Mouse (Mus musculus): Measurements from ENCODE around the gene Olfr560.

Olfr560 gene

GRCm38 (mm10) chr7:102759266-102759665 lies at the start of gene Olfr560, which contains the start of gene Olfr78:
Gene Olfr560 (minus strand): TSS chr7:102759366.
Gene Olfr78 (minus strand): TSS chr7:102759471.
- no peak for DNase-seq

- DNase-seq: no peak
These were observed 44.0 kb upstream of the Olfr560 start, which contains the start of gene Olfr564 for GRCm38 (mm10) chr7:102803180-102803579. Gene Olfr564 (plus strand): TSS chr7:102803480.

- no peak for DNase-seq
These were observed 11.8 kb upstream of the Olfr560 start, which contains the start of gene Olfr561 for GRCm38 (mm10) chr7:102770921-102771320. Gene Olfr561 (plus strand): TSS chr7:102771221.

- peak; percentile 3 for DNase-seq
These were observed 7.1 kb downstream of the Olfr560 start for GRCm38 (mm10) chr7:102752086-102752485.

GRCm38 (mm10) chr7:102737705-102738104 lies 21.5 kb downstream of the Olfr560 start:
- no peak for DNase-seq

GRCm38 (mm10) chr7:102733793-102734192 lies 25.4 kb downstream of the Olfr560 start:
- no peak for DNase-seq

GRCm38 (mm10) chr7:102727391-102727790 lies 31.8 kb downstream of the Olfr560 start, which contains the start of gene Olfr559:
Gene Olfr559 (minus strand): TSS chr7:102727491.
- DNase-seq: no peak

- no peak for DNase-seq
These were observed 40.2 kb downstream of the Olfr560 start, which contains the start of gene Olfr33 for GRCm38 (mm10) chr7:102718970-102719369. Gene Olfr33 (minus strand): TSS chr7:102719070.

GRCm38 (mm10) chr7:102701915-102702314 lies 57.3 kb downstream of the Olfr560 start, which contains the start of gene Olfr558:
Gene Olfr558 (plus strand): TSS chr7:102702215.
- DNase-seq: no peak

Measured in kidney, adult 9 months (tissue).